Mouse (Mus musculus) fibroblast of lung, adult 2 months (primary cell): ENCODE results near the gene Gorasp2.

Source experiments
- DNase-seq: peaks from one replicate; pipeline ENCODE4 v3.0.0-alpha.2; 2011; ENCODE audit warnings: low read depth

Gorasp2 gene

DNA sequence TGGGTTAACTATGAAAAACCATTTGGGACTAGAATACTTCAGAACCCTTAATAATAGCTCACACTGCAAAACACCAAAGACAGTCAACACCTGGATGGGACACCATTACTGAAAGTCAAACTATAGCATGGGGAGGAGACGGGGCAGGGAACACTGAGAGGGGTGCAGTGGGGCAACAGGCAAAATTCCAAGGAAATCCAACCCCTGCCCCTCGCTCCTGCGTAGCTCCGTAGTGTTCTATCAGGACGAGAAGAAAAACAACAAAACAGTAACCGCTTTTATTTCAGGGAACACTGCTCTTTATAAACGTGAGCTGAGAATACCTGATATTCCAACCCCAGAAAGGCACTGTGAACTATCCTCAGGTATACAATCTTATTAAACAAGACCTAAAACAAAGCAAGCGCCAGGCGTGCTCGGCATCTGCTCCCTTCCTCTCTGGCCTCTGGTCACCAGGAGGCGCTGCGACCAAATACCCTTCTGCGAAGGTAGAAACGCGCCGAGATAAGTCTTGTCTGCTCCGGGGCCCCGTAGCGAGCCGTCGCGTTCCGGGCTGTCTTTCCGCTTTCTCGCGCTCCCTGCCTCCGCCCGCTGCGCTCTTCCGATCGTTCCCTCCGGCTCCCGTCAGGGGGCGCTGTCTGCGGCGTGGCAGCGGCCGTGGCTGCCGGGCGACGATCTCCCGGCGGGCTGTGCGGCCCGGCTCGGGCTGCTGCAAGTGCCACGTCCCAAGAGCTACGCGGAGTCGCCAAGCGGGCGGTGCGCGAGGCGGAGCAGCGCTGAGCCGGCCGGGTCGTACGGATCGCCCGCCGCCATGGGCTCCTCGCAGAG is at the start of gene Gorasp2:
TSS of gene Gorasp2 (plus strand) at position 690 of the 828 bp plus-strand sequence.
- DNase-seq, result peak; percentile 93

- DNase-seq, result no peak
Measured at GRCm38 (mm10) chr2:70614745-70615351, 46.5 kb upstream of the Gorasp2 start.

DNA sequence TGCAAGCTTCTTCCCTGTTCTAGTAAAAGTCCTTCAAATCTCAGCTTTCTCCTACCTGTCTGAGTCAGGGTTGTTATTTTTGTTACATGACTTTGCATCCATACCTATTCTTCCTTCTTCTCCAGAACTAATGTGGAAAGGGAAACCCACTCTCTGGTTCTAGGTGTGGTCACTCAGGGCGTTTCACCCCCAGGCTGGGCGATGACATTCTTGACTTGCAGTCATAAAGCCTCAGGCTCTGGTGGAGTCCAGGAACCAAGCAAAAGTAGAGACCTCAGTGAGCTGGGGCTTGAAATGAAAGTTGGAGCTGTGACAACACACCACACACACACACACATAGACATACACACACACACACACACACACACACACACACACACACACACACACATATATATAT is 45.3 kb upstream of the Gorasp2 start:
- no peak for DNase-seq

DNA sequence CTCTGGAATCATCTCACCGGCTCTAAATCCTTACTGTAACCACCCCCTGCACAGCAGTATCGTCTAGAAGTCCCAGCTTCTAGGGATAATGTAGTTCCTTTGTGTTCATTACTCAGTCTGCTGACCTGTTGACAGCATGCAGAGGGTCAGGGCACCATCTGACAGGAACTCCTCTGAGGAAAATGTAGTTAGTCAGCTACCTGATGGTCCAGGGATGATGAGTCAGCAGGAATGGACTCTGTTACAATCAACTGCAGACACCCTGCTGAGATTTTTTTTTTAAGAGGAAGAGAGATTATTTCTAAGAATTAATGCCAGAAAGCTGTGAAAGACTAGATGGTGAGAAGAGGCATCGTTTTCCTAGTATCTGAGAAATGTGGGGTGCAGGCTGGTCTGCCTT is 44.8 kb upstream of the Gorasp2 start:
- DNase-seq, result no peak

- no peak for DNase-seq
Measured at GRCm38 (mm10) chr2:70619232-70619835, 42.0 kb upstream of the Gorasp2 start.

- no peak for DNase-seq
Measured at GRCm38 (mm10) chr2:70620225-70620624, 41.2 kb upstream of the Gorasp2 start.

GRCm38 (mm10) chr2:70622244-70622643 is 39.1 kb upstream of the Gorasp2 start:
- DNase-seq, result no peak

- no peak for DNase-seq
Measured at GRCm38 (mm10) chr2:70625761-70626160, 35.6 kb upstream of the Gorasp2 start.

DNA sequence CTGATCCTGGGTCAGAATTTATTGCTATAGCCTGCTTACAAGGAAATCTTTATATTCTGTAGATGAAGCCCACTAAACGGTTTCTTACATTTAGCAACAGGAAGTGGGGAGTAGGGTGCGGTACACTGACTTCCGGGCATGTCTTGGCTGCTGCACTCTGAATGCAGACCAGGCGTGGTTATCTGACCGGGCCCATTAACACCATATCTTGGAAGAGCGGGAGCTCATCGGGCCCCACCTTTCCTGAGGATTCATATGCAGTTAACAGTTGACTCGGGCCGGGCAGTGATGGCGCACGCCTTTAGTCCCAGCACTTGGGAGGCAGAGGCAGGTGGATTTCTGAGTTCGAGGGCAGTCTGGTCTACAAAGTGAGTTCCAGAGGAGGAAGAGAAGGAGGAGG is 33.0 kb upstream of the Gorasp2 start:
- no peak for DNase-seq

- peak; percentile 54 for DNase-seq
Measured at GRCm38 (mm10) chr2:70629339-70629761, 32.0 kb upstream of the Gorasp2 start.

- DNase-seq, result no peak
Measured at GRCm38 (mm10) chr2:70629921-70630320, 31.5 kb upstream of the Gorasp2 start.

- no peak for DNase-seq
Measured at GRCm38 (mm10) chr2:70631321-70631720, 30.1 kb upstream of the Gorasp2 start.

GRCm38 (mm10) chr2:70632412-70632811 is 29.0 kb upstream of the Gorasp2 start:
- no peak for DNase-seq

GRCm38 (mm10) chr2:70634028-70634690 is 27.2 kb upstream of the Gorasp2 start:
- DNase-seq, result no peak

- no peak for DNase-seq
Measured at GRCm38 (mm10) chr2:70640968-70641367, 20.4 kb upstream of the Gorasp2 start.

DNA sequence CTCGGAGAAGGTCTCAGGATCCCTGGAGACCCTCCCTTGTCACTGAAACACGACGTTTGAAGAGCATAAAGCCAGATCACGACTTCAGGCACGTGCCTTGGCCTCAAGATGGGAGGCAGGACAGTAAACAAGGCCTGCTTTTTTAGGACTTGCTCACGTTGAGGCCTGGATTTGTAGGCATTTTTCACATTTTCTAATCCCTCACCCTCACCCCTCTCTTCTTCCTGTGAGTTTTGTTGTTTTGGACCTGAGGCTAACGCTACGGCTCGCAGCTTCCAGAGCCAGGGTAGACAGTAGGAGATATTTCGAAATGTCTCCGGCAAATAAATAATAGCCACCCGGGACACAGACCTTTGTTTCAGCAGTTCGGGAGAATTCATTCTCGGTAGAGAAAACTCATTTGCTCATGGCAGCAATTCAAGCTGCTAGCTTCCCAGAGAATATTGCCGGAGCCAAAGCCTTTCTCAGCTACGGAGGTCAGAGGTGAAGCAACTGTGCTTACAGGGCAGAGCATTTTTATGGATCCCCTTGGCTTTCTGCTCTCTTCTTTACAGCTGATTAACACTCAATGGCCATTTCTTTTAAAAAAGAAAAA is 18.3 kb upstream of the Gorasp2 start:
- no peak for DNase-seq

GRCm38 (mm10) chr2:70645266-70645780 is 16.1 kb upstream of the Gorasp2 start:
- no peak for DNase-seq

GRCm38 (mm10) chr2:70647681-70648080 is 13.7 kb upstream of the Gorasp2 start:
- no peak for DNase-seq

DNA sequence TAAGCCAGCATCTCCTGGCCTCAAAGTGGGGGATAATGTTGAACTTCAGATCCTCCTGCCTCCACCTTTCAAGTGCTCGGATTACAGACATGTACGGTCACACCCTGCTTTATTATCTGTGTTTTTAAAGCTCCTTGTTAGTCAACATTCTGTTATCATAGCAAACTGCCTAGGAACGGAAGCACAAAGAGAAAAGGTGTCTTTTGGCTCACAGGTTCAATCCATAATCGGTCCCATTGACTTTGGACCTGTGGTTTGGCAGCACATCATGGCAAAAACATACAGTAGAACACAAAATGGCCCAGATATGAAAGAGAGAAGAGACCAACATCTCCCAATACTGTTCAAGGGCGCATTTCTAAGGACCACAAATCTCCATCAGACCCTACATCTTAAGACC is 13.1 kb upstream of the Gorasp2 start:
- no peak for DNase-seq

GRCm38 (mm10) chr2:70649471-70649870 is 11.9 kb upstream of the Gorasp2 start:
- DNase-seq, result no peak

DNA sequence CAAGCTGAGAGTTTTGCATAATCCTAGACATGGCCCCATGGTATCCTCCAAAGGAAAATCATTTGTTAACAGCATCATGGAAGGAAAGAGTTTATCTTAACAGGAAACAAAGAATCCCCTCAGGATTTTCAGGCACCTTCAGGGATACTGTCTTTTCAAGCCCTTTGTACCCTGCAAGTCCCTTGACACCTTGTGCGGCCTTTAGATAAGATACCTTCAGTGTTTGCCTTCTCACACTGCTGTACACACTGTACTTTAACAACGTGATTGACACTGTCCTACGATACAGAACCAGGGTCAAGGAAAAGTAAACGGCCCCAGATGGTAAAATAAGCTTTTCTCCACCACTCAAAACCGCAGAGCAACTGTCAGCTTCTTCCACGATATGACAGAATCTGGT is 9.6 kb upstream of the Gorasp2 start:
- no peak for DNase-seq

- DNase-seq, result no peak
Measured at GRCm38 (mm10) chr2:70657083-70657482, 4.3 kb upstream of the Gorasp2 start.
